Mouse (Mus musculus) neural tube, embryonic 11.5 days (tissue): ENCODE data around the gene Cisd3. TPM values are rescaled to one million over a fixed set of nuclear protein-coding genes. Genes with fewer than 3 reads are reported as not detected.
"Not testable (repeated sequence)": the region's sequence is repeated elsewhere in the genome, so short reads cannot be mapped to it uniquely, and the experiment has no call there.

Source experiments
- ATAC-seq: fragments of 200-750 bp; cut with Nextera tagmentation; 2 replicates; pipeline ENCODE4 v1.8.0; 2017; ENCODE audit warnings: moderate number of reproducible peaks, mild to moderate bottlenecking, moderate TSS enrichment, moderate library complexity; ENCODE audit not compliant: insufficient read depth, low FRiP score, low TSS enrichment
- DNase-seq: peaks from one replicate; pipeline ENCODE4 v3.0.0-alpha.2; 2015; ENCODE audit warnings: low spot score
- H3K27ac ChIP-seq: fragments of 300-500 bp; sonication (generic); 2 replicates; pipeline ENCODE4 v1.5.1; 2014; ENCODE audit warnings: low read depth, mild to moderate bottlenecking, low read length
- H3K27me3 ChIP-seq: fragments of 300-500 bp; sonication (generic); 2 replicates; pipeline ENCODE4 v1.6.1; 2014; ENCODE audit warnings: mild to moderate bottlenecking, low read length, mixed read lengths; ENCODE audit not compliant: control insufficient read depth, insufficient read depth
- H3K36me3 ChIP-seq: fragments of 300-500 bp; sonication (generic); 2 replicates; pipeline ENCODE4 v1.6.1; 2014; ENCODE audit warnings: mild to moderate bottlenecking, low read length, moderate library complexity, mixed read lengths; ENCODE audit not compliant: control insufficient read depth, insufficient read depth
- H3K4me1 ChIP-seq: fragments of 300-500 bp; sonication (generic); 2 replicates; pipeline ENCODE4 v1.6.1; 2014; ENCODE audit warnings: low read length, mixed read lengths; ENCODE audit not compliant: control insufficient read depth, insufficient read depth
- H3K4me2 ChIP-seq: fragments of 300-500 bp; sonication (generic); 2 replicates; pipeline ENCODE4 v1.6.1; 2014; ENCODE audit warnings: low read depth, mild to moderate bottlenecking, moderate library complexity
- H3K4me3 ChIP-seq: fragments of 300-500 bp; sonication (generic); 2 replicates; pipeline ENCODE4 v1.5.1; 2014; ENCODE audit warnings: low read depth, low read length
- H3K9ac ChIP-seq: fragments of 300-500 bp; sonication (generic); 2 replicates; pipeline ENCODE4 v1.6.1; 2014; ENCODE audit warnings: mild to moderate bottlenecking, low read length
- H3K9me3 ChIP-seq: fragments of 300-500 bp; sonication (generic); 2 replicates; pipeline ENCODE4 v1.6.1; 2016; ENCODE audit warnings: low read length; ENCODE audit not compliant: control insufficient read depth
- whole genome bisulfite sequencing: fragments of 180-500 bp; shearing (Covaris S2); extraction: QIAGEN DNeasy Blood & Tissue Kit; methylation state at CpG from one replicate; pipeline ENCODE4 v1.1.7; 2014; 5-methylcytosine and 5-hydroxymethylcytosine counted together
- polyA plus RNA-seq: library from polyadenylated mRNA; unstranded; fragments of >200 nt; fragmentation: Nextera tagmentation; extraction: Ambion mirVana; gene quantifications from 2 replicates; pipeline ENCODE4 v1.2.1, GENCODE M21; 2014

Cisd3 gene
- polyA plus RNA-seq, 1 experiment from 2014 or later, result 20.2 TPM

DNA sequence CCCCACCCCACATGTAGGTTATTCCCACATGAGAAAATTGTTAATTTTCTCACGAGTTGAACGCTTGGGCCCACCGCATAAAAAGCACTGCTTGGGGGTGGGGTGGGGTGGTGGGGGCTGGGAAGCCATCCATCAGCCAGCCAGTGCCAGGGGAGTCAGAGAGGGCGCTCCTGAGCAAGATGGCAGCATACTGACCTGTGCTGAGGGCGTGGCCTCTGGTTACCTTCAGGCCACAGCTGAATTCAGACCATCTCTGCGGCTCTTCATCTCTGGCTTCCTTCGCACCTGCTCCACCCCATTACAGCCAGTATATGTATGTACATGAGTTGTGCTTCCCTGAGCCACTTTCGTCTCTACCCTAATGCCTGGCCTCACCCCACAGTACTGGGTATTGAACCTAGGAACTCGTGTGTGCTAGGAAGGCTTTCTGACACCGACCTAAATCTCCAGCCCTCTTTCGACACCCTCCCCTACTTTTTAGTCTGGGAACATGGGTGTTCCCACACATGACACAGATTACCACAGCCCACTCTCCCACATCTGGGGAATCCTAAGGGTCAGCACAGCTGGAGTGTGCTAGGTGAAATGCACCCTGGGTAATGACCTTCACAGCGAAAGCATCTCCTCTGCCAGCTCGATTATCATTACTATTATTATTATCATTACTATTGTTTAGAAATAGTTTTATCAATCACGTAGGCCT, 29.2 kb upstream of the Cisd3 start:
- Histone ChIP-seq H3K9me3 (no peaks in the 10 kb centered on the region), H3K27me3 (peaks cover 11% of the 10 kb centered on the region), H3K4me2 (no peak overlapping the region), H3K4me1 (peaks cover 11% of the 10 kb centered on the region), H3K36me3 (no peaks in the 10 kb centered on the region), H3K9ac (no peak overlapping the region), H3K4me3 (no peak overlapping the region), H3K27ac (no peak overlapping the region)
- WGBS, result 80% methylated on average over 14 of the region's 14 CpGs
- ATAC-seq (no peak), DNase-seq (no peak)

DNA sequence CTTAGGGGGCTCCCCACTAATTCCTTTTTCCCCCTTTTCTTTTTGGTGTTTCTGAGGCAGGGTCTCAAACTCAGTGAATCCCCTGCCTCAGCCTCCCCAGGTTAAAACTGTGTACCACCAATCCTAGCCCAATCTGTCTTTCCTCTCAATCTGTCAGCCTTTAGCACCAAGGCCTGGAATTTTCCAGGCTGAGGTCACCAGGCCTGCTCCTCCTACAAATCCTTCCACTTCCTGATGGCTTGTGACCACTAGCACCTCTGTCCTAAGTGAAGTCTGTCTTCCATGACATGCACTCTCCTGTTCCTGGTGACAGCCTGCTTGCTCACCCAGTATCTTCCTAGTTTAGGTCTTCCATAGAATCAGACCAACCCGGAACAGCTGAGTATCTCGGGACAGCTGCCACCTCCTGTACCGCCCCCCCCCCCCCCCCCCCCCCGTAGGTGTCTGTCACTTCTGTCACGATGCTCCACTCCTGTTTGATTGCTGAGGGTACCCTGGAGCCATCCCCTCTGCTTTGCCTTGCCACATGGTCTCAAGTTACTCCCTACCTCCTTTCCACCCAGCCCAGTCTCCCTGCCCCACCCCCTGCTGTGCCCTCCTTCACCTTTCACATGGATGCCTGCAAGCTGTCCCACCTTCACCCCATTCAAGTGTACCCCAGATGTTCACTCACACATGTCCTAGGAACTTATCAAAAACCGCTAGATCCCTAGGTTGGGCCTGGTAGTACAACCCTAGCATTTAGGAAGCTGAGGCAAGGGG, 28.3 kb upstream of the Cisd3 start:
- no peak for ATAC-seq
- Histone ChIP-seq H3K9ac (no peak overlapping the region), H3K4me1 (peaks cover 20% of the 10 kb centered on the region)

GRCm38 (mm10) chr11:97657967-97658366, 27.7 kb upstream of the Cisd3 start:
- H3K27ac ChIP-seq, H3K36me3 ChIP-seq, ATAC-seq, H3K4me3 ChIP-seq, H3K4me2 ChIP-seq, H3K9ac ChIP-seq, H3K9me3 ChIP-seq, DNase-seq: not testable (repeated sequence)
- WGBS, result 90% methylated on average over 6 of the region's 6 CpGs
- Histone ChIP-seq H3K4me1 (peaks cover 20% of the 10 kb centered on the region), H3K27me3 (peaks cover 23% of the 10 kb centered on the region)

More for the DNA sequence above, 28.3 kb upstream of the Cisd3 start:
- Histone ChIP-seq H3K4me2 (no peak overlapping the region), H3K4me3 (no peak overlapping the region), H3K27me3 (peaks cover 20% of the 10 kb centered on the region), H3K36me3 (no peaks in the 10 kb centered on the region), H3K27ac (no peak overlapping the region), H3K9me3 (no peaks in the 10 kb centered on the region)
- DNase-seq, result no peak
- WGBS, result 38% methylated on average over 5 of the region's 6 CpGs

GRCm38 (mm10) chr11:97658751-97659266, 26.8 kb upstream of the Cisd3 start:
- 0 out of 2 replicates have a peak overlapping the region, but pooled peaks have one; percentile 78 for H3K4me3 ChIP-seq
- H3K4me2 ChIP-seq, result no peak overlapping the region
- peaks cover 23% of the 10 kb centered on the region for H3K27me3 ChIP-seq
- H3K9ac ChIP-seq, result no peak overlapping the region
- peaks cover 20% of the 10 kb centered on the region for H3K4me1 ChIP-seq
- 69% methylated on average over 11 of the region's 11 CpGs for WGBS
- DNase-seq (no peak), ATAC-seq (no peak)
- no peaks in the 10 kb centered on the region for H3K9me3 ChIP-seq
- no peak overlapping the region for H3K27ac ChIP-seq
- H3K36me3 ChIP-seq, result no peaks in the 10 kb centered on the region

GRCm38 (mm10) chr11:97659267-97659989, 26.2 kb upstream of the Cisd3 start:
- ATAC-seq (no peak), DNase-seq (no peak)
- peaks cover 20% of the 10 kb centered on the region for H3K4me1 ChIP-seq
- peaks cover 23% of the 10 kb centered on the region for H3K27me3 ChIP-seq
- H3K9ac ChIP-seq, result peak overlapping the region; percentile 79
- no peaks in the 10 kb centered on the region for H3K9me3 ChIP-seq
- peak overlapping the region; percentile 78 for H3K4me3 ChIP-seq
- peak overlapping the region; percentile 85 for H3K4me2 ChIP-seq
- H3K36me3 ChIP-seq, result no peaks in the 10 kb centered on the region
- WGBS, result 8% methylated on average over 13 of the region's 13 CpGs
- H3K27ac ChIP-seq, result no peak overlapping the region

- Histone ChIP-seq H3K4me2 (peak overlapping the region; percentile 85), H3K27ac (0 out of 2 replicates have a peak overlapping the region, but pooled peaks have one; percentile 49), H3K9ac (peak overlapping the region; percentile 79), H3K4me1 (peaks cover 24% of the 10 kb centered on the region), H3K27me3 (peaks cover 23% of the 10 kb centered on the region), H3K36me3 (no peaks in the 10 kb centered on the region), H3K9me3 (no peaks in the 10 kb centered on the region), H3K4me3 (peak overlapping the region; percentile 78)
- peak; percentile 66 for ATAC-seq
- under 1% methylated on average over 73 of the region's 78 CpGs for WGBS
- peak; percentile 82 for DNase-seq
These were observed 25.5 kb upstream of the Cisd3 start for GRCm38 (mm10) chr11:97659990-97660714.

DNA sequence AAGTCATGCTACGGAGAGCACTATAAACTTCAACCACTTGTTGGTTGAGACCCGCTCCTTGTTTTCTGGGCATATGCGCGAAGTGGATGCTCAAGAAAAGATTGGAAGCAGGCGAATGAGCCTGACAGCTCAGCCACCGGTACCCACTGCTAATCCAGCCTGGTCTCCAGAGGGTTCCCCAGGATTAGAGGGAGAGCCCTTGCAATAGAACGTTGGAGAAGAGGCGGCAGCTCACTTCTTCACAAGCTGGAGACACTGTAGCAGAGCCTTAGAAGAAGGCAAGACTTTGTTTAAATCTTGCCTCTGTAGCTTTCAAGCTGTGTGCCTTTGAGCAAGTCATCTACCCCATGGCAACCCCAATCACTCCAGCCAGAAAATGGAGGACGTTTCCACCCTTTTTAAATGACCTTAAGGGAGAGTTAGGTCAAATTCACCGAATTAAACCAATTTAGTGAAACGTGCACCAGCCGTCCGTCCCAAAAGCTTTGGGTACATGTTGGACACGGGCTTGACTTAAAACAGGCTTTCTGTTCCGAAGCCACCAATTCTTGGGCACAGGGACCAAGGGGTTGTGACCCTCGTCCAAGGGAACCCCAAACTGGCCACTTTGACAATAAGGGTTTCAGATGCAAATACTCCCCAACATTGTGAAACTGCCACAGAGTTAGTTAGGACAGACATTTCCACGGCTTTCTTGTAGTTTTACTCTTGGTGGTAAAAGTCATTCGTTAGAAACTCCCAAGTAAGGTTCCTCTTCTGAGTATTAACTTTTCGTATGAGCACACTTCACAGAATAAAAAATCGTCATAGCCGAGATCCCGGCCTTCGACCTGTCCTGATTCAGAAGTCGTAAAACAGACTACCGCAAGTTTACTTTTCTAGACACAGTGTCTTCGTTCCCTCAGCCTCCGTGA, 24.6 kb upstream of the Cisd3 start:
- Histone ChIP-seq H3K36me3 (no peaks in the 10 kb centered on the region), H3K4me3 (peak overlapping the region; percentile 94), H3K9me3 (no peaks in the 10 kb centered on the region), H3K4me2 (peak overlapping the region; percentile 85), H3K27me3 (peaks cover 23% of the 10 kb centered on the region), H3K9ac (peak overlapping the region; percentile 79), H3K27ac (no peak overlapping the region), H3K4me1 (peaks cover 24% of the 10 kb centered on the region)
- no peak for DNase-seq
- WGBS, result 2% methylated on average over 27 of the region's 27 CpGs
- ATAC-seq, result no peak
